Mouse (Mus musculus): ENCODE measurements around the gene Ankrd44. TPM values are rescaled to one million over a fixed set of nuclear protein-coding genes. Genes with fewer than 3 reads are reported as not detected.
A peak's percentile ranks its signal among the peaks of the same experiment; 100 is the strongest.

Gene Ankrd44
- total RNA-seq, 2 experiments from 2014 or later, result 7.5 to 9.6 TPM

- intact Hi-C loops (cut with DNase I), result no loop called here
- no peak overlapping the region for H3K4me3 ChIP-seq
- no peak for DNase-seq
- no peak for TF ChIP-seq CTCF (IDR thresholded peaks at IDR 0.05)
- no peak overlapping the region for H3K27ac ChIP-seq
Observed at GRCm38 (mm10) chr1:54933646-54934045, 7.5 kb upstream of the Ankrd44 start.

GRCm38 (mm10) chr1:54932456-54933115, 6.4 kb upstream of the Ankrd44 start:
- no peak for DNase-seq
- no peak for TF ChIP-seq CTCF (IDR thresholded peaks at IDR 0.05)
- H3K4me3 ChIP-seq, result no peak overlapping the region
- intact Hi-C loops (cut with DNase I), result no loop called here
- H3K27ac ChIP-seq, result no peak overlapping the region

GRCm38 (mm10) chr1:54931231-54931630, 5.0 kb upstream of the Ankrd44 start:
- no peak for DNase-seq
- intact Hi-C loops (cut with DNase I), result no loop called here
- H3K4me3 ChIP-seq, result no peak overlapping the region
- no peak overlapping the region for H3K27ac ChIP-seq
- no peak for TF ChIP-seq CTCF (IDR thresholded peaks at IDR 0.05)

GRCm38 (mm10) chr1:54930670-54931200, 4.5 kb upstream of the Ankrd44 start:
- no peak for DNase-seq
- intact Hi-C loops (cut with DNase I), result no loop called here
- Histone ChIP-seq H3K4me3 (no peak overlapping the region), H3K27ac (no peak overlapping the region)
- no peak for TF ChIP-seq CTCF (IDR thresholded peaks at IDR 0.05)

GRCm38 (mm10) chr1:54925451-54925934, 694 bp downstream of the Ankrd44 start:
- peak overlapping the region; percentile 90 for H3K4me3 ChIP-seq
- peak overlapping the region; percentile 94 for H3K27ac ChIP-seq
- intact Hi-C loops (cut with DNase I), result loop anchor here (5.0 kb wide), 1 partner anchor 173 kb away; no protein-coding TSS in a partner anchor
- TF ChIP-seq CTCF (IDR thresholded peaks at IDR 0.05), result no peak
- DNase-seq, result peak; percentile 48

- peak overlapping the region; percentile 90 for H3K4me3 ChIP-seq
- H3K27ac ChIP-seq, result peak overlapping the region; percentile 94
- DNase-seq, result no peak
- TF ChIP-seq CTCF (IDR thresholded peaks at IDR 0.05), result no peak
- intact Hi-C loops (cut with DNase I), result loop anchor here (5.0 kb wide), 1 partner anchor 172 kb away; no protein-coding TSS in a partner anchor
Observed at GRCm38 (mm10) chr1:54924760-54925159, 1.4 kb downstream of the Ankrd44 start.

GRCm38 (mm10) chr1:54924309-54924685, 1.9 kb downstream of the Ankrd44 start:
- DNase-seq, result no peak
- intact Hi-C loops (cut with DNase I), result no loop called here
- TF ChIP-seq CTCF (IDR thresholded peaks at IDR 0.05), result no peak
- H3K4me3 ChIP-seq, result peak overlapping the region; percentile 90
- H3K27ac ChIP-seq, result peak overlapping the region; percentile 53

- Histone ChIP-seq H3K27ac (peak overlapping the region; percentile 53), H3K4me3 (peak overlapping the region; percentile 90)
- intact Hi-C loops (cut with DNase I), result no loop called here
- no peak for TF ChIP-seq CTCF (IDR thresholded peaks at IDR 0.05)
- no peak for DNase-seq
Observed at GRCm38 (mm10) chr1:54923366-54924308, 2.5 kb downstream of the Ankrd44 start.

- Histone ChIP-seq H3K27ac (0 out of 2 replicates have a peak overlapping the region, but pooled peaks have one; percentile 1), H3K4me3 (0 out of 2 replicates have a peak overlapping the region, but pooled peaks have one; percentile 11)
- peak; percentile 51 for DNase-seq
- intact Hi-C loops (cut with DNase I), result no loop called here
- no peak for TF ChIP-seq CTCF (IDR thresholded peaks at IDR 0.05)
Observed at GRCm38 (mm10) chr1:54922707-54923106, 3.5 kb downstream of the Ankrd44 start.

GRCm38 (mm10) chr1:54922025-54922574, 4.1 kb downstream of the Ankrd44 start:
- H3K27ac ChIP-seq, result no peak overlapping the region
- H3K4me3 ChIP-seq, result no peak overlapping the region
- no peak for DNase-seq
- TF ChIP-seq CTCF (IDR thresholded peaks at IDR 0.05), result no peak
- intact Hi-C loops (cut with DNase I), result no loop called here

GRCm38 (mm10) chr1:54920132-54920531, 6.1 kb downstream of the Ankrd44 start:
- no peak overlapping the region for H3K27ac ChIP-seq
- DNase-seq, result no peak
- intact Hi-C loops (cut with DNase I), result no loop called here
- H3K4me3 ChIP-seq, result no peak overlapping the region
- TF ChIP-seq CTCF (IDR thresholded peaks at IDR 0.05), result no peak

GRCm38 (mm10) chr1:54916456-54916855, 9.7 kb downstream of the Ankrd44 start:
- no peak for DNase-seq
- no peak overlapping the region for H3K27ac ChIP-seq
- H3K4me3 ChIP-seq, result no peak overlapping the region
- intact Hi-C loops (cut with DNase I), result no loop called here
- no peak for TF ChIP-seq CTCF (IDR thresholded peaks at IDR 0.05)
